In the genomic region with DNA sequence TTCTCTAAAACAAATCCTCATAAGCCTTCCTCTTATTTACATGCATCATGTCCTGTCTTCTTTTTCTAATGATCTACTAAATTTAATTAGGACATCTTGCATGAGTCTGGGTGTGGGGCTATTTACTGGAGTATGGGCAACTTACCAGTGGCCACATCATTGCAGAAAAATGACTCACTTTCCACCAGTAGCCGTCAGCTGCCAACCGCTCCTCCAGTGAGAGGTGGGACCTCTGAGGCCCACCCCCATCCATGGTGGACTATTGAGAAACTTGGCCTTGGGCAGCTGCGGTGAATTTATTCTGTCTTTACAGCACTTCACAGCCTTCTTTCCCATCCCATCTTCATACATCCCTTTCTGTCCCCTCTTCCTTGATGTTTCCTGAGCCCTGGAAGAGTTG, we compare ENCODE assay signal across 12 mouse cellular contexts.
"Had no signal": no experiment of that assay in that cellular context is flagged by ENCODE, and none has a peak within 500 bp of the region (broad histone marks: within the 10 kb centered on the region; RNA-seq: fewer than 3 reads in every experiment).

No protein-coding gene starts in this region.

- H3K36me3 ChIP-seq: kidney, embryonic 15.5 days; limb, embryonic 10.5 days; liver, embryonic 15.5 days; neural tube, embryonic 13.5 days had no signal

- H3K27ac ChIP-seq: kidney, embryonic 15.5 days; left cerebral cortex, adult 2 months; limb, embryonic 10.5 days; liver, embryonic 15.5 days; neural tube, embryonic 13.5 days had no signal

- DNase-seq: kidney, adult 2 months; kidney, postnatal 14 days; lung, embryonic 14.5 days; midbrain, embryonic 14.5 days; retina, postnatal 1 day; thymus, postnatal 4 days had no signal

- H3K9ac ChIP-seq: kidney, embryonic 15.5 days; liver, embryonic 15.5 days; lung, embryonic 14.5 days; neural tube, embryonic 13.5 days had no signal

- H3K4me1 ChIP-seq: liver, embryonic 15.5 days had no signal

- H3K4me2 ChIP-seq: kidney, embryonic 15.5 days; liver, embryonic 11.5 days; liver, embryonic 15.5 days; lung, embryonic 14.5 days; neural tube, embryonic 13.5 days had no signal

- H3K4me3 ChIP-seq: kidney, embryonic 15.5 days; left cerebral cortex, adult 2 months; limb, embryonic 10.5 days; liver, embryonic 15.5 days; neural tube, embryonic 13.5 days had no signal

- H3K27me3 ChIP-seq: kidney, embryonic 15.5 days; liver, embryonic 15.5 days; neural tube, embryonic 13.5 days had no signal

- H3K9me3 ChIP-seq: kidney, embryonic 15.5 days; limb, embryonic 10.5 days; liver, embryonic 15.5 days; neural tube, embryonic 13.5 days had no signal
